Mouse (Mus musculus): ENCODE results near the gene Sco2. TPM values are rescaled to one million over a fixed set of nuclear protein-coding genes. Genes with fewer than 3 reads are reported as not detected.

Sco2 gene
- polyA plus RNA-seq, 1 experiment = 35.2 TPM

DNA sequence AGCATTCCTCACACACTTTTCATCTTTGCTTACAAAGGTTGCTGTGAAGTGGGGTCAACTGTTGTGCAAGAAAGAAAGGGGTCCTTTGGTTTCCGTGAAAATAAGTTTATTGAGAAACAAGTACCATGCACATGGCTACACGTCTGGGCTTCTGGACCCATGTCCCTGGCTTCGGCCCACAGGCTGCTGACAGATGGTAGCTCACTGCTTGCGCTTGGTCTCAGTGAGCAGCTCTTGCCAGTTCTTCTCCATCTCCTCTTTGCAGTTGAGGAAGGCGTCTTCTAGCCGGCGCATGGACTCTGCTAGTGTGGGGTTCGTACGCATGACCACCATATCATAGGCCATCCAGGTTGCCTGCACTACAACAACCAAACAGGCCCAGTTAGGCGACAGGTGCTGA is 16.4 kb upstream of the Sco2 start:
- TF ChIP-seq POLR2A (IDR thresholded peaks at IDR 0.05; ENCODE audit: extremely low read depth, insufficient read depth, low read length) (no peak), CTCF (IDR thresholded peaks at IDR 0.05; ENCODE audit: extremely low read depth, insufficient read depth, low read length) (no peak)
- Histone ChIP-seq H3K4me3 (ENCODE audit: insufficient read depth, low read length) (no peak overlapping the region), H3K27ac (ENCODE audit: insufficient read depth, low read length) (no peak overlapping the region), H3K4me1 (ENCODE audit: control insufficient read depth, insufficient read depth, low read length) (no peaks in the 10 kb centered on the region)

DNA sequence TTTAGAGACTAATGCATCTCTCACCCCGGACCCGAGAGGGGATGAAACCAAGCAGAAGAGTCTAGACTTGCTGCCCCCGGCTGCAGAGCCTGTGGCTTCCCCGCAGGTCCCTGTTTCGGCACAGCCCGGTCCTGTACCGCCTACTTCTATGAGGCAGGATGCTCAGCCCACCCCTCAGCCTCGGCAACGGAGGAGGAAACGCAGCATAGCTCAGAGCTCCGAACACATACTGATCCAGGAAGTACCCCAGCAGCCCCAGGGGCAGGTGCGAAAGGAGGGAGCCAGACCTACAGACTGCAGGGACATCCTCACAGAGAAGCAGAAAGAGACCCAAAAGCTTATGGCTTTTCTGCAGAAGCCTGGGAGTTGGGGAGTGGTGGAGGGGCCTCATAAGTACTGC is 13.5 kb upstream of the Sco2 start:
- no peak for TF ChIP-seq POLR2A (IDR thresholded peaks at IDR 0.05; ENCODE audit: extremely low read depth, insufficient read depth, low read length)
- TF ChIP-seq CTCF (IDR thresholded peaks at IDR 0.05; ENCODE audit: extremely low read depth, insufficient read depth, low read length) = no peak
- Histone ChIP-seq H3K4me3 (ENCODE audit: insufficient read depth, low read length) (no peak overlapping the region), H3K27ac (ENCODE audit: insufficient read depth, low read length) (no peak overlapping the region), H3K4me1 (ENCODE audit: control insufficient read depth, insufficient read depth, low read length) (no peaks in the 10 kb centered on the region)

DNA sequence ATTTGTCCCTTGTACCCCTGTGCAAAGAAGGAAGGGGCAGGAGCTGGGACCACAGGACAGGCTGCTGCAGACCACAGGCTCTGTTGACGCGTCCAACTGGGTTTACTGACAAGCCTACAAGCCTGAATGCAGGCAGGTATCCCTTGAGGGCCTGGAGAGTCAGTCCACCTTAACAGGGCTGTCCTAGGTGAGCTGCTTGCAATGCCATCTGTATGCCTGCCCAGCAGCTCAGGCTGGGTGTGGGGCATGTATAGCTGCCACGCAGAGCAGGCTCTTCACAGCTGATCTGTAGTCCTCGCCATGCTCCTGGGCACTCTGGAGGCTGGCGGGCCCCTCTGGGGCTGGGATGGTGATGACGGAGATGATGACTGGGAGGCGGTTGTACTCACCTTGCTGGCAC is 11.0 kb upstream of the Sco2 start, which contains the start of gene Klhdc7b:
Gene Klhdc7b (plus strand): TSS at position 301 of the 400 bp plus-strand sequence.
- H3K27ac ChIP-seq (ENCODE audit: insufficient read depth, low read length) = no peak within 1 kb of the TSS
- no peaks in the 10 kb centered on the region for H3K4me1 ChIP-seq (ENCODE audit: control insufficient read depth, insufficient read depth, low read length)
- no peak within 1 kb of the TSS for H3K4me3 ChIP-seq (ENCODE audit: insufficient read depth, low read length)
- TF ChIP-seq POLR2A (IDR thresholded peaks at IDR 0.05; ENCODE audit: extremely low read depth, insufficient read depth, low read length) (no peak), CTCF (IDR thresholded peaks at IDR 0.05; ENCODE audit: extremely low read depth, insufficient read depth, low read length) (no peak)

DNA sequence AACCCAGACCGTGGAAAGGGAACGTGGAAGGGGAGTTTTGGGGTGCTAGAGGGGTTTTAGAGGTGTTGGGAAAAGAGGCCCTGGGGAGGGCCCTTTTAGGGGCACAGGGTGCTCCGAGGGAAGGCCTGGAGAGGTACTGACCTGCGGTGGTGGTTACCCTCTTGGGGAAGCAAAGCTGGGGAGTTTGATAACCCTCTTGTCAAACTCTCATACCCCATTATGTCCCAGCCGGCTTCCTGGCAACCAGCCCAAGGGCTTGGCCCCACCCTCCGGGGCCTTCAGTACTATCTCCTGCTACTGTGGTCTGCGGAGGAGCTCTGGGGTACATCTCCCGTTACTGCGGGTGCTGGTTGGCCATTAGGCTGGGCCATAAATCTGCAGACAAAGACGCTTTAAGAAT is 5.8 kb upstream of the Sco2 start:
- Histone ChIP-seq H3K4me1 (ENCODE audit: control insufficient read depth, insufficient read depth, low read length) (no peaks in the 10 kb centered on the region), H3K27ac (ENCODE audit: insufficient read depth, low read length) (no peak overlapping the region), H3K4me3 (ENCODE audit: insufficient read depth, low read length) (peak overlapping the region; percentile 44; the same call in 1 of the 2 replicates)
- TF ChIP-seq POLR2A (IDR thresholded peaks at IDR 0.05; ENCODE audit: extremely low read depth, insufficient read depth, low read length) (no peak), CTCF (IDR thresholded peaks at IDR 0.05; ENCODE audit: extremely low read depth, insufficient read depth, low read length) (no peak)

DNA sequence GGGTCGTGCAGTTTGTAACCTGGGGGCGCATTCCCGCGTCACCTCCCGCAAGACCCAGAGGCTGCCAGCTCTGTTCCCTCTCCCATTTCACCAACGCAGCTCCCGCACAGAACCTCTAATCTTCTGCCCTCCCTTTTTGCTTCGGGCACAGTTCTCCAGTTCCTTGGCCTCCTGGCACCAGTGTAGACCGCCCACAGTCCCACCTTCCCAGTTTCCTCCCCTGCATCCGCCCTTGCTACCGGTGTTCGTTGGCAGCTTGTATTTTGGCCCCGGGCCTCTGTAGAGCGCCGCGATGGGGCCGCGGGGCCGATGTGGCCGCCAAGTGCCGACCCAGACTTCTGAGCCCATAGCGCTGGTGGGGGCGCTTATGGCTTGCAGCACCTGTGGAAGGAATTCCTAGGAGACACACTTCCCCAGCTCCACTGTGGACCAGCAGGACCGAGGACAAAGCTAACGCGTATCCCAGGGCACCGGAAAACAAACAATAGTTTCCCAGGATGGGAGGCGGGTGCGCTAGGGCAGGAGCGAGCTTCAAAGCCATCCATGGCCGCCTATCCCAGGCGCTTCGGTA is 5.3 kb upstream of the Sco2 start, which contains the start of gene Odf3b:
Gene Odf3b (minus strand): TSS at position 452 of the 571 bp plus-strand sequence.
- H3K27ac ChIP-seq (ENCODE audit: insufficient read depth, low read length) = no peak within 1 kb of the TSS
- H3K4me3 ChIP-seq (ENCODE audit: insufficient read depth, low read length) = peak within 1 kb of the TSS; percentile 44

DNA sequence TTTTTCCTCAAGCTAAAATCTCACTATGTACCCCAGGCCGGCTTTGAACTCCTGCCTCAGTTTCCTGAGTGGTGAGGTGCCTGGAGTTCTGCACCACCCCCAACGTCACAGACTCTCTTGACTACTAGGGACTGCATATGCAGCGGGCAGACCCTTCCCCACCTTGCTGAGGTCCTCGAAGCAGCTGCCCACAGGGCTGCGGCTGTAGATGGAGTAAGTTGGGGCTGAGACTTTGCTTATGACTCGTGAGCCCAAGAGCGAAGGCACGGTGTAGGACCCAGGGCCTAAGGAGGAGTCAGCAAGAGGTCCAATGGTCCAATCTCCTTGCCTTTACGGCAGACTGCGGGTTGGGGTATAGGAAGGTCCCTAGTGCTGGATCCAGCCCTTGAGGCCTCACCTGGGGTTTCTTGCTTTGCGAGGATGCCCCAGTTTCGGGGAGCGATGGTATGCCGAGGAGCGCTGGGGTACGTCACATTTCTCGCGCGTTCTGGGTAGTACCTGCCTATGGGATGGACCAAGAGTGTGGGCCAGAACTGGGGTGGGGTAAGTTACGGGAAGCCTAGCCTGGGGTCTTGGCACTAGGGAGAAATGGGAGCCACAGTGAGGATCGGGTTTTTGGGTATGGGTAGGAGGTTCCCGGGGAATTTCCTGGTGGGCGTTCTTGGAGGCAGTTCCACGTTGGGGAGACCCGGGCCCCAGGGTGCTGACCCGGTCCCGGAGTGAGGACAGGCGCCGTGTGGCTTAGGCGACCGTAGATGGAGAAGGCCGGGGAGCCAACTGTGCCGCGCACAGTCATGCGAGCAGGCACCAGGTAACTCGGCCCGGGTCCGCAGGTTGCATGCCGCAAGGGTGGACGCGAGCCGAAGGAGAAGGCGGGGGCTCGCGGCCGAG is 4.5 kb upstream of the Sco2 start:
- Histone ChIP-seq H3K27ac (ENCODE audit: insufficient read depth, low read length) (no peak overlapping the region), H3K4me1 (ENCODE audit: control insufficient read depth, insufficient read depth, low read length) (no peaks in the 10 kb centered on the region), H3K4me3 (ENCODE audit: insufficient read depth, low read length) (peak overlapping the region; percentile 44)
- TF ChIP-seq POLR2A (IDR thresholded peaks at IDR 0.05; ENCODE audit: extremely low read depth, insufficient read depth, low read length) (no peak), CTCF (IDR thresholded peaks at IDR 0.05; ENCODE audit: extremely low read depth, insufficient read depth, low read length) (no peak)

More for the DNA sequence above, 5.3 kb upstream of the Sco2 start, which contains the start of gene Odf3b:
- no peaks in the 10 kb centered on the region for H3K4me1 ChIP-seq (ENCODE audit: control insufficient read depth, insufficient read depth, low read length)
- TF ChIP-seq POLR2A (IDR thresholded peaks at IDR 0.05; ENCODE audit: extremely low read depth, insufficient read depth, low read length) (no peak), CTCF (IDR thresholded peaks at IDR 0.05; ENCODE audit: extremely low read depth, insufficient read depth, low read length) (no peak)

DNA sequence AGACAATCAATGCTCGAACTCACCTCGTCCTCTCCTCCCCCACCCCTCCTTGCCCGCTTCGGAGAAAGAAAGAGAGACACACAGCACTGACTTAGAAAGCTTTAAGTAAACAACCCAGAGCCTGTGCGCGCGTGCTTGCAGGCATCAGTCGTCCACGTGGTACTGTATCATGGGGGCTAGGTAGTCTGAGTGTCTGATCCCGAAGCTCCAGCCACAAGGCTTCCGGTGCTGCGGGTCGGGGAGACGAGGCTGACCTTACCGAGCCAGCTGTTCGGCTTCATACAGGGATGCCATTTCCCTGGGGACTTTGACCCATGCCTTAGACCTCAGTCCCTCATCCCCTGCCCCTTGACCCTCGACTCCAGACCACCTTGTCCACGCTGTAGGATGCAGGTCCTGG is 3.7 kb upstream of the Sco2 start:
- TF ChIP-seq CTCF (IDR thresholded peaks at IDR 0.05; ENCODE audit: extremely low read depth, insufficient read depth, low read length) (no peak), POLR2A (IDR thresholded peaks at IDR 0.05; ENCODE audit: extremely low read depth, insufficient read depth, low read length) (no peak)
- no peak overlapping the region for H3K4me3 ChIP-seq (ENCODE audit: insufficient read depth, low read length)
- no peaks in the 10 kb centered on the region for H3K4me1 ChIP-seq (ENCODE audit: control insufficient read depth, insufficient read depth, low read length)
- H3K27ac ChIP-seq (ENCODE audit: insufficient read depth, low read length) = no peak overlapping the region

DNA sequence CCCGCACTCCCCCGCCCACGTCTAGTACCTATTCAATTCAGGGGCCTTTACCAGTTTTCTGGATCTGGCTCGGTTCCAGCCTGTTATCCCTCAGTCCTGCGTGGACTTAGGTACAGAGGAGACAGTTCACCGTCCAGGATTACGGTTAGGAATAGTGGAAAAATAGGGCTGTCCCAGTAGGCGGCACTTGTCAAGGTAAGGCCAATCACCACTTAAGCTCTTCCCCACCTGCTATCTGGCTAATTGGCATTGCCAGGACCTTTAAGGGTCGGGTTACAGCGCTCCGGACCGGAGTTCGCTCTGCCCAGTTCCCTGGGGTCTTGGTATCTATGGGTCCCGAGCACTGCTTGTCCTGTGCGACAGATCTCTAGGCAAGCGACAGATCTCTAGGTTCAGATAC is 3.3 kb upstream of the Sco2 start, which contains the start of gene Tymp:
Gene Tymp (minus strand): TSS at position 83 of the 400 bp plus-strand sequence.
- no peak within 1 kb of the TSS for H3K27ac ChIP-seq (ENCODE audit: insufficient read depth, low read length)
- H3K4me3 ChIP-seq (ENCODE audit: insufficient read depth, low read length) = no peak within 1 kb of the TSS; the same call in 1 of the 2 replicates
- TF ChIP-seq CTCF (IDR thresholded peaks at IDR 0.05; ENCODE audit: extremely low read depth, insufficient read depth, low read length) (no peak), POLR2A (IDR thresholded peaks at IDR 0.05; ENCODE audit: extremely low read depth, insufficient read depth, low read length) (no peak)
- H3K4me1 ChIP-seq (ENCODE audit: control insufficient read depth, insufficient read depth, low read length) = no peaks in the 10 kb centered on the region

DNA sequence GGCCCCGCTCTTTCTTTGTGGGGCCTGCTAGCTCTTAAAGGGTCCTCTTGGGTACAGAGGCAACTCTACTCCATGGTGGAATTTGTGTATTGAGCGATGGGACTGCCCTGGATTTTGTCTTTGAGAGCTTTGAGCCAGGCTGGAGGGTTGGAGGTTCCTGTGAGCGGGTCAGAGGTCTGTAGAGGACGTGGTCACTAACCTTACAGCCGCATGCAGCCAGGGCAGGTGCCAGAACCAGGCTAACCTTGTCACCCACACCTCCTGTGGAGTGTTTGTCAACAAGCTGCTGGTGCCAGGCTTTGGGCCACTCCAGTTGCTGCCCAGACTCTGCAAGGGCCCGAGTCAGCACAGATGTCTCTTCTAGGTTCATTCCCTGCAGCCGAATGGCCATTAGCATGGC is 2.4 kb upstream of the Sco2 start:
- Histone ChIP-seq H3K4me1 (ENCODE audit: control insufficient read depth, insufficient read depth, low read length) (no peaks in the 10 kb centered on the region), H3K27ac (ENCODE audit: insufficient read depth, low read length) (no peak overlapping the region), H3K4me3 (ENCODE audit: insufficient read depth, low read length) (no peak overlapping the region)
- TF ChIP-seq POLR2A (IDR thresholded peaks at IDR 0.05; ENCODE audit: extremely low read depth, insufficient read depth, low read length) (no peak), CTCF (IDR thresholded peaks at IDR 0.05; ENCODE audit: extremely low read depth, insufficient read depth, low read length) (no peak)

All from cortical plate, adult 2 months (tissue).